Mouse (Mus musculus) bone marrow macrophage, adult 2 months (primary cell): ENCODE results near the gene Fis1. TPM values are rescaled to one million over a fixed set of nuclear protein-coding genes. Genes with fewer than 3 reads are reported as not detected.
"Not testable (repeated sequence)": the region's sequence is repeated elsewhere in the genome, so short reads cannot be mapped to it uniquely, and the experiment has no call there.

Experiments
- H3K27ac ChIP-seq: 2 replicates; pipeline ENCODE4 v1.5.1; 2012; ENCODE audit warnings: low read depth, low read length; ENCODE audit not compliant: insufficient read depth
- H3K4me1 ChIP-seq: 2 replicates; pipeline ENCODE4 v1.6.1; 2012; ENCODE audit warnings: low read length; ENCODE audit not compliant: control insufficient read depth, insufficient read depth
- H3K4me3 ChIP-seq: 2 replicates; pipeline ENCODE4 v1.5.1; 2012; ENCODE audit warnings: mild to moderate bottlenecking, low read length, moderate library complexity; ENCODE audit not compliant: insufficient read depth
- CTCF ChIP-seq: IDR thresholded peaks from 2 replicates; pipeline ENCODE4 v1.5.1; 2012; ENCODE audit warnings: low read depth, mild to moderate bottlenecking, low read length, moderate library complexity
- POLR2A ChIP-seq: IDR thresholded peaks from 2 replicates; pipeline ENCODE4 v1.6.1; 2012; ENCODE audit warnings: mild to moderate bottlenecking, low read depth, low read length, borderline replicate concordance
- polyA plus RNA-seq: library from polyadenylated mRNA; stranded (reverse); fragments of >200 nt; gene quantifications from 2 replicates; pipeline ENCODE4 v1.2.4, GENCODE M21; 2012; ENCODE audit not compliant: missing spikeins, insufficient read depth, insufficient read length

Fis1 gene
- polyA plus RNA-seq, 1 experiment = 149 TPM

- no peak overlapping the region for H3K27ac ChIP-seq
- TF ChIP-seq CTCF (no peak), POLR2A (no peak)
- H3K4me1 ChIP-seq = no peaks in the 10 kb centered on the region
- H3K4me3 ChIP-seq = no peak overlapping the region
These were observed 15.5 kb upstream of the Fis1 start for GRCm38 (mm10) chr5:136937621-136938020.

DNA sequence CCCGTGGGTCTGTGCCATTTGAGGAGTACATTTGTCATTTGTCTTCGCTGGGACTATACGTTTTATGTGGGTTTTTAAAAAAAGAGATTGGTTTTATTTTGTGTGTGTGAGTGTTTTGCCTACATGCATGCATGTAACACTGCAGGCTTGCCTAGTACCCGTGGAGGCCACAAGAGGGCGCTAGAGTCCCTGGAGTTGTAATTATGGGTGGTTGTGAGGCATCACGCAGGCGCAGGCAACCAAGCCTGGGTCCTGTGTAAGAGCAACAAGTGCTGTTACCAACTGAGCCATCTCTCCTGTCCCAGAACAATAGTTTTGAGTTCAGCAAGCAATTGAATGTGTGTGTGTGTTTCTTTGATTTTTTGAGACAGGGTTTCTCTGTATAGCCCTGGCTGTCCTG, 13.8 kb upstream of the Fis1 start:
- H3K27ac ChIP-seq = no peak overlapping the region
- TF ChIP-seq POLR2A (no peak), CTCF (peak; percentile 34)
- H3K4me3 ChIP-seq = no peak overlapping the region
- no peaks in the 10 kb centered on the region for H3K4me1 ChIP-seq

DNA sequence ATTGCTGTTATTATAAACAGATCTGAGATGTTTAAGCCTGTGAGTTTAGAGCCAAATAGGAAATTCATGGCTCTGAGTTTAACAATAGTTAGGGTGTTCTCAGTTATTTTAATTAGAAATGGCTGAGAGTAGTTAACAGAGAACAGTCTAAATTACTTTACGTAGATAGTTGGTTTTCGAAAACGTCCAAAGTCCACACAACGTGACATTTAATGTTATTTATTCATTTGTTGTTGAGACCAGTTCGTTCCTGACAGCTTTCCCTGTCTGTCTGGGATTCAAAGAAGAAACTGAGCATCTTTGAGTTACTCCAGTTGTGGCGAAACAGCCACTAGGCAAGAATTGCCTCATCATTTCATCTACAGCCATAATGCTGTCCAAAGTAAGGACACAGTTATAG, 13.0 kb upstream of the Fis1 start:
- not testable (repeated sequence) for H3K27ac ChIP-seq, H3K4me3 ChIP-seq

DNA sequence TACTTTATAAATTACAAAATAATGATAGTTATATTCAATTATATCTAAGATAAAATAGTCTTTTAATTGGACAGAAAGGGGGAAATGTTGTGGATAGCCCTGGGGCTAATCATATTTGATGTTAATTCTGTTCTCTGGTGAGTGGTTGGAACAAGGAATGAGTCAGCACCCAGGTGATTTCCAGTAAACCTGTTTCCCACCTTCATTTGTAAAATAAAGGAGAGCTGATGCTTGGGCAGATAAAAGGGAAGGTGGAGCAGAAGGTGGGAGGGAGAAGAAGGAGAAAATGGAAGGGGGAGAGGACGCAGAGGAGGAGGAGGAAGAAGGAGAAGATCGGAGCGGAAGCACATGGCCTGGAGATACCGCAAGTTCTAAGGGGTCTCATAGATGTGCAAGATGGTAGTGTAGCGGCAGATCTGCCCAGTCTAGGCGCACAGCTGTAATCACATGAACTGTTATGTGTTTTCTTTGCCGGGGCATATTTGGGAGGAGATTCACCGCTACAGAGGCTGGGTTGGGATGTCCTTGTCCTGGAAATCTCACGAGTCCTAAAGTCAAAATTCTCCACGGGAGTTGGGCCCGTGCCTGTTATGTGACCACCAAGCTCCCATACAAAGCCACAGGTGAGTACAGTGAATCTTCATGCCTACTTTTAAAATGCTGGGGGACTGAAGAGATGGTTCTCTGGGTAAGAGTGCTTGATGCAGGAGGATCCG, 12.1 kb upstream of the Fis1 start:
- Histone ChIP-seq H3K4me3 (no peak overlapping the region), H3K4me1 (no peaks in the 10 kb centered on the region), H3K27ac (no peak overlapping the region)
- TF ChIP-seq POLR2A (no peak), CTCF (no peak)

More for the DNA sequence above, 13.0 kb upstream of the Fis1 start:
- not testable (repeated sequence) for H3K4me1 ChIP-seq

DNA sequence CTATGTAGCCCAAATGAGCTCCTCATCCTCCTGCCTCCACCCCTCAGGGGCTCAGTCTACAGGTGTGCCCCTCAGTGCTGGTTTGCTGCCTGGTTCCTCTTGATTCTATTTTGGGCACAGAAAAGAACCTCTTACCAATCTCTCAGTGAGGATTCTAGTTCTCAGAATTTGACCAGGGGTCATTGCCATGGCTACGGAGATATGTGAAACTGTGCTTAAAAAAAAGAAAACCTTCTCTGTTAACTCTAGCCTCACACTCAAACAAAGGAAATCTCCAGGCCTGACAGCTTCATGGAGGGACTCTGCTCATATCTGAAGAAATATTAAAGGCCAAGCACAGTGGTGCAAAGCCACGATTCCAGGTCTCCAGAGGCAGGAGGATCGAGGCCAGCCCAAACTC, 10.3 kb upstream of the Fis1 start:
- TF ChIP-seq POLR2A (no peak), CTCF (no peak)
- Histone ChIP-seq H3K4me3 (no peak overlapping the region), H3K4me1 (no peaks in the 10 kb centered on the region), H3K27ac (no peak overlapping the region)

GRCm38 (mm10) chr5:136943382-136943781, 9.7 kb upstream of the Fis1 start:
- no peak overlapping the region for H3K27ac ChIP-seq
- no peak overlapping the region for H3K4me3 ChIP-seq
- no peaks in the 10 kb centered on the region for H3K4me1 ChIP-seq
- TF ChIP-seq CTCF = no peak
- TF ChIP-seq POLR2A = no peak

GRCm38 (mm10) chr5:136945084-136945483, 8.0 kb upstream of the Fis1 start:
- TF ChIP-seq POLR2A = no peak
- TF ChIP-seq CTCF = no peak
- no peak overlapping the region for H3K27ac ChIP-seq
- H3K4me3 ChIP-seq = no peak overlapping the region
- H3K4me1 ChIP-seq = peaks cover 3% of the 10 kb centered on the region; the same call in 1 of the 2 replicates

- Histone ChIP-seq H3K4me1 (peaks cover 6% of the 10 kb centered on the region), H3K27ac (no peak overlapping the region), H3K4me3 (no peak overlapping the region)
- TF ChIP-seq POLR2A (no peak), CTCF (no peak)
These were observed 5.2 kb upstream of the Fis1 start for GRCm38 (mm10) chr5:136947874-136948273.

GRCm38 (mm10) chr5:136949551-136950336, 3.3 kb upstream of the Fis1 start:
- not testable (repeated sequence) for H3K27ac ChIP-seq, H3K4me3 ChIP-seq
- H3K4me1 ChIP-seq = peaks cover 12% of the 10 kb centered on the region

DNA sequence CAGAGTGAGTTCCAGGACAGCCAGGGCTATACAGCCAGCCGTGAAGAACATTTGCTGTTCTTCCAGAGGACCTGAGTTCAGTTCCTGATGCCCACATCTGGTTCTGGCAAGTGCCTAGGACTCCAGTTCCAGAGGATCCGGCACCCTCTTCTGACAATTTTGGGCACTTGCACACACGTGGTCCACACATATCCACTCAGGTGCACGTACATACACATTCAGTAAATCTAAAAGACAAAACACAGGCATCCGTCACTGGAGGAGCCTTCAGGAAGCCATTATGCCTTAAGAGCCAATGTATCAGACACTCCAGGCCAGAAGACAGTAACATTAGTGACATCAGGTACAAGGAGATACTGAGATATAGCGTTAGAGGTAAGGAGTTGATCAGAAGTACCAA, 2.6 kb upstream of the Fis1 start:
- Histone ChIP-seq H3K4me3 (no peak overlapping the region), H3K4me1 (peaks cover 19% of the 10 kb centered on the region), H3K27ac (no peak overlapping the region)
- TF ChIP-seq CTCF (no peak), POLR2A (no peak)

DNA sequence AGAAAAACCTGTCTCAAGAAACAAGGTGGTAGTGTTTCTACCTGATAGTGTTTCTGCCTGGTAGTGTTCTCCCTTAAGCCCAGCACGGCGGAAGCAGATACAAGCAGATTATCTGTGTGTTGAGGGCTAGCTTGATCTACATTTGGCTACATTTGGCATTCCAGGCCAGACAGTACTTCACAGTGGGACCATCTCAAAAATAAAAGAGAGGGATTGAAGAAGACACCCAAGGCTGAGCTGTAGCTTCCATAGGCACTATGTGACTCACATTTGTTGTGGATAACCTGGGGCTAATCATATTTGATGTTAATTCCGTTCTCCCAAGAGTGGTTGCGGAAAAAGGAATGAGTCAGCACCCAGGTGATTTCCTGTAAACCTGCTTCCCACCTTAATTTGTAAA, 922 bp upstream of the Fis1 start:
- TF ChIP-seq CTCF (no peak), POLR2A (no peak)

More for the DNA sequence above, 922 bp upstream of the Fis1 start:
- H3K27ac ChIP-seq = no peak overlapping the region
- H3K4me1 ChIP-seq = peaks cover 25% of the 10 kb centered on the region
- H3K4me3 ChIP-seq = no peak overlapping the region
